Mouse (Mus musculus): ENCODE results near the gene Map3k9. TPM values are rescaled to one million over a fixed set of nuclear protein-coding genes. Genes with fewer than 3 reads are reported as not detected.

Gene Map3k9
- total RNA-seq (2021) = 1 to 10 TPM; 3.6 to 5.2 TPM
- long read RNA-seq, experiment 1, partial matches to known transcripts = 0 of 1 reads
- long read RNA-seq, experiment 1, other reads (novel, unspliced or antisense) = 1 of 1 reads
- long read RNA-seq, experiment 2, partial matches to known transcripts = 1 of 1 reads
- long read RNA-seq, experiment 2, other reads (novel, unspliced or antisense) = 0 of 1 reads

DNA sequence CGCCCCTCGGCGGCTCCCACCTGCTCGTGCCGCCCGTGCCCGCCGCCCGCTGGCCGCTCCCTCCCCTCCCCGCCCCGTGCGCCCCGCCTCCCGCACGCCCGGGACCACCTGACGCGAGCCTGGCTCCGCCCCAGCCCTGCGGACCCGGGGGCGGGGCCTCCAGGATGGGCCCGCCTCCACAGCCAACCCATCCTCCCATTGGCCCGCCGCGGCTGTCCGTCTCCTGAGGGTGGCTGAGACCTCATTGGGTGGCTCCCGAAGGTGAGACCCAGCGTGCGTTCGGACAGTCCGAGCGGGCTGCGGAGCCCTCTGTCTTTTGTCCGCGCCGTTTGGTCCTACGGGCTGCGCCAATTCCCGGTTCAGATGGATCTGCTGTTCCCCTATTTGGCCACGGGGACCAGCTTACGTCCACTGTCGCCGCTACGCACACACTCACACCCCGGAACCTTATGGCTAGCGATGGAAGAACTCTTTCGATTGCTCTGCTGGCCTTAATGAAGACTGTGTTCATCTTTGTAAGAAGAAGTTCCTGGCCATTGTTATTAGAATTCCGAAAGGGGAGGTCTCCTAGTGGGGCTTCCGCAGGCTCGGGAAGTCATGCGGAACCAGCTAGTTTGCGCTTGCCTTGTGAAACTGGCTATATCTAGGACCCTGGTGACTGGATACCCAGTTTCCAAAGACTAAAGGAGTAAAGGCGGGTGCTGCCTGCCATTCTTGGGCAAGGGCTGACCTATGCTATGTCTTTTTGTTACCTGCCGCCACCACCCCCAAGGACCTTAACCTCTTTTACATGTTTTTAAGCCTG lies at the start of gene Map3k9:
TSS of gene Map3k9 (minus strand) at position 71 of the 805 bp plus-strand sequence.
- DNase-seq (ENCODE audit: low spot score in 2 of 2) = peak; percentile 77 to 87

DNA sequence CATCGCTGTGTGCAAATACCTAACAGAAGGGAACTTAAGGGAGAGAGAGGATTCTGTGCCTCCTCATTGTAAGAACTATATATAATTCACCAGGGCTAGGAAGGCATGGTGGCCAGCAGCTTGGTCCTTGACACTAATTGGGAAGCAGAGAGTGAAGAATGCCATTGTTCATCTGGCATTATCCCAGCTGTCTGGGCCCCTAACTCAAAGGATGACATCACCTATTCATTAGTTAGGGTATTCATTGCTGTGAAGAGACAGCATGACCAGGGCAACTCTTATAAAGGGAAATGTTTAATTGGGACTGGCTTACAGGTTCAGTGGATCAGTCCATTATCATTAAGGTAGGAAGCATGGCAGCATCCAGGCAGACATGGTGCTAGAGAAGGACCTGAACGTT lies 47.4 kb upstream of the Map3k9 start:
- DNase-seq (ENCODE audit: low spot score in 2 of 2) = no peak

DNA sequence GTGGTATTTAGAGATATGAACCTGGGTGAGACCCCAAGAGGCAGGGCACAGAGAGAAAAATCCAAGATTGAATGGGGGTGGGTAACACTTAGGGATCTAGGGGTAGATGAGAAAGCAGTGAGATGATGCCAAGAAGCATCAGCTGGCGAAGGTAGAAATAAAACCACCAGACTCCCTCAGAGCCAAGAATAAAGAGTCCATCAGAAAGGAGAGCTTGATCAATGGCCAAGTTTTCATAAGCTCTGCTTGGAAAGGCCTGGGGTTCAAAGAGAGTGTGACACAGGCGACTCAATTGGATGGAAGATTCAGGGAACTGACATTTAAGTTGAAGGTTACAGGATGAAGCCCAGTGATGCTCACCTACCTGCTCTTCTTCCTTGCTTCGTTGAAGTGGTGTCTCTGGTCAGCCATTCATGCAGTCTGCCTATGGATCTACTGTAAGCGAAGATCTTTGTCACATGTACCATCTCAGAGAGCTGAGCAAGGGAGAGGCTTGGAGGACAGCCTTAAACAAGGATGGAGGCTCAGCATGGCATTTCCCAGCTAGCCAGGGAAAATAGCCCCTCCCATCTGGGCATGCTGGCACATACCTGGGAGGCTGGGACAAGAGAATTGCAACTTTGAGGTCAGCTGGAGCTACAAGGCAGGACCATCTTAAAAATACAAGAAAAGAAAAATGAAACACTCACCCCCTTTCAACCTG lies 42.0 kb upstream of the Map3k9 start:
- DNase-seq (ENCODE audit: low spot score in 2 of 2) = no peak

DNA sequence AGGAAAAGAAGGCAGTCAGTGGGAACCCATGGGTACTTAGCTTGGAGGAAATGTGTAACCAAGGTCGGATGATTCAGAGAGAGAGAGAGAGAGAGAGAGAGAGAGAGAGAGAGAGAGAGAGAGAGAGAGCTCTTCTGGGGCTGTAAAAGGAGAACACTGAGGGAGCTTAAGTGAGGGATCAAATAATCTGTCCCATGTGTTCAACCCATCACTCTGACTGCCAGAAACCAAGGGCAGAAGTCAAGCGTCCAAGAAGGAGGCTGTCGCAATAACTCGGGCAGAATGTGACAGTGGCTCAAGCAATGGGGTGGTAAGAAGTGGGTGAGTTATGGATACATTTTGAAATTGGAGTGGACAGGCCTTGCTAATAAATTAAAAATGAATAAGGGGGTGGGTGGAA lies 41.2 kb upstream of the Map3k9 start:
- DNase-seq (ENCODE audit: low spot score in 2 of 2) = no peak

DNA sequence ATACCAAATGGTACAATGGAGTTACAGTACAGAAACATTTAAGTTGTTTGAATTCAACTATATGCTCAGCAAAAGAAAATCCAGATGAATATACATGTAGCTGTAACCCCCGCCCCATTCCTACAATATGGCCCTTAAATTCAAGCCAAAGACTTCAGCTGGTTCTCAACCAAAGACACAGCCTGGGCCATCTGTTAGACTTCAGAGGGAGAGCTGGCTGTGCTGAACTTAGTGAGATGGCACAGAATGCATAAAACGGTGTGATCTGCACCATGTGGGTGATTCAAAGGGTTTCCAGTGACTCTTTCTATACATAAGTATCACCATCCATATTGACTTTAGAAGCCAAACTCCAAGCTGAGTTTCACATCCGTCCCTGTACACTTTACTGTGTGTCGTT lies 39.7 kb upstream of the Map3k9 start:
- no peak for DNase-seq (ENCODE audit: low spot score in 2 of 2)

DNA sequence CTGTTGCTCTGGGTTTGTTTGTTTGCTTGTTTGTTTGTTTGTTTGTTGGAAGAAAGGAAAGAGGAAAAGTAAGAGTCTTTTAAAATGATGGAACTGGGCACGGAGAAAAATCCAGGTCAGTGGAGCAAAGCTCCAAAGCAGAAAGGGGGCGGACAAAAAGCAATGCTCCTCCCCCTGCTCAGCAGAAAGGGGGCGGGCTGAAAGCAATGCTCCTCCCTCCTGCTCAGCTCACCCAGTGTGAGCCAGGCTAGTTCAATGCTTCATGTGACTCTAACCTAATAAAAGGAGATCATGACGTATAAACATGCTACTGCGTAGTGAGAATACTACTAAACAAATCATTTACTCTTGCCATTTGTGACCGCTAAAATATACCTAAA lies 36.1 kb upstream of the Map3k9 start:
- DNase-seq (ENCODE audit: low spot score in 2 of 2) = no peak

DNA sequence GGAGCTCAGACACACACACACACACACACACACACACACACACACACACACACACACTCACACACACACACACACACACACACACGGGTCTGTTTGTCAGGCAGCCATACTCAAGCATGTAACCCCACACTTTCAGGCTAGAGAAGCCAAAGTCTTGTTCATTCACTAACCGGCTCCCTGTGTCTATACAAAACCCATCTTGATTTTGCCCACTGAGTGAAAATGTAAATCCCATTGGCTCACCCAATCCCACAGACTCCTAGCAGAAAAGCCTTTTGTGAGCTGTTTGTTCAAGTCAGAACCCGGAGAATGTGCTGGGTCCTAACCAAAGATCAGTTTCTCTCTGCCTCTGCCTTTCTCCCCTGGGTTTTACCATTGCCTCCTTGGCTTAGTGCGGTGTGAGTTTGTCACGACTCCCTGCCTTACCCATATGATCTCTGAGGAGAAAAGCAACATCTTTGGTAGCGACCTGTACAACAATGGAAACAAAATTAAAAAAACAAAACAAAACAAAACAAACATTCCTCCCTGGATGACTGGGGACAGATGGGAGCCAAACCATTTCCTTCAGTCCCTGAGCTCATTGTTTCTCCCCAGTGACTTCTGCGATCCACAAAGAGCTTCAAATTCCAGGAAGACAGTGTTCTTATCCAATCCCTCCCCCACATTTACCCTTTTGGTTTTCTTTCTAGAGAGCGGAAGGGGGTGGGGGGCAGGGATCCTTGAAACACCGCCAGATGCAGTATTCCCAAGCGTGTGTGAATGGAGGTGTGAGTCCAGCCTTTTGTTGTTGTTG lies 35.6 kb upstream of the Map3k9 start:
- DNase-seq (ENCODE audit: low spot score in 2 of 2) = no peak

DNA sequence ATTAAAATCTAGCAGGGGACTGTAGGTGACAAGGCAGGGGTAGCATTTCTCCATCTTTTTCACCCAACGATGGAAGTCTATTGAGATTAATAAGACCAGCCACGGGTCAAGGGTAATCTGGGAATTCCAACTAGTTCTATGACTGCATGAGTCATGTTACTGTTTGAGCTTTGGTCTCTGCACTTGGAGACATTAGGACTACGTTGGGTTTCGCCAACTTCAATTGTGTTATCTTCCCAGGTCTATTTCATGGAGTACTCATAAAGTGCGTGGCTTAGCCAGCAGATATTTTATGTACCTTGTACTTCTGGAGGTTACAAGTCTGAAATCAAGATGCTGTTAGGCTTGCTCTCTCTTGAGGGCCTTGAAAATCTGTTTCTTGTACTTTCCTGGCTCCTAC lies 33.8 kb upstream of the Map3k9 start:
- no peak for DNase-seq (ENCODE audit: low spot score in 2 of 2)

DNA sequence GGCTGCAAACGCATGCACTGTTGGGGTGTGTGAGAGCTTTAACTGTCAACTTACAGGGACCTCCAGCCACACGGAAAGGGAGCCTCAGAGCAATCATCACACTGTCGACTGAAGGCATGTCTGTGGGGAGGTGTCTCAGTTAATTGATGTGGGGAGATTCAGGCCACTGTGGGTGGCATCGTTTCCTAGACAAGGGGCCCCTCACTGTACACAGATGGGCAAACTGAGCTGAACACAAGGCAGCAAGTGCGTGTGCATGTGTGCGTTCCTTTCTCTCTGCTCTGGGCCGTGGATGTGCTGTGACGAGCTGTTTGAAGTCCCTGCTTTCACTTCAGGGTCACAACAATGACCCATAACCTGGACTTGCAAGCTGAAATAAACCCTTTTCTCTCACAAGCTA lies 29.4 kb upstream of the Map3k9 start:
- no peak for DNase-seq (ENCODE audit: low spot score in 2 of 2)

DNA sequence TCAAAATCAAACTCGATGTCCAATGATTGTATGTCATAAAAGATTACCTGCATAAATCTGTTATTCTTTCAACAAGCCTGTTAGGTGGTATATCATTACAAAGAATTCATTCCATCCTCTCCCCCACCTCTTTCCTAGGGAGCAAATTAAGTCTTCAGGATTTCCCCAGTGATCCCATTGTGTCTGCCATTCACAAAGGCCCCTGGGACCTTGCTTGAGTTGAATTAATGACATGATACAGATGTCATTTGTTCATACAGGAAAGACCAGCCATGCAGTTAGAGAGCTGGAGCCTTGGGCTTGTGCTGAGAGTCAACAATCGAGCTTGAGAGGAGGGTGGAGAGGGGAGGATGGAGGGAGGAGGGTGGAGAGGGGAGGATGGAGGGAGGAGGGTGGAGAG lies 27.6 kb upstream of the Map3k9 start:
- no peak for DNase-seq (ENCODE audit: low spot score in 2 of 2)

DNA sequence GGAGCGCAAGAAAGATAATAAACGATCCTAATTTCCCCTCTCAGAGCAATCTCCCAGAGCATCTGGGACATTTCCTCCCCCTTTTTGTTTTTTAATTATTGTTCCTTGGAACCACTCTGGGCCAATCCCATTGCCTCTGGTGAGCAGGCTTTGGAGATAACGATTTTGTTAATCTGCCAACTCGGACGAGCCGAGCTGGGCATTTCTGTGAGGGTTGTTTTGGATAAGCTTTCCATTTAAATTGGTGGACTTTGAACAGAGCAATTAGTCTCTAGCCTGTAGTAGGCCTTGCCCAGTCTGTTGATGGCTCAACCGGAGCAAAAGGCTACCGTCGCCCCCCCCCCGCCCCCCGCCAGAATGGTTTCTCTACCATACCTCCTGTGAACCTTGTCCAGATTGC lies 27.0 kb upstream of the Map3k9 start:
- no peak for DNase-seq (ENCODE audit: low spot score in 2 of 2)

DNA sequence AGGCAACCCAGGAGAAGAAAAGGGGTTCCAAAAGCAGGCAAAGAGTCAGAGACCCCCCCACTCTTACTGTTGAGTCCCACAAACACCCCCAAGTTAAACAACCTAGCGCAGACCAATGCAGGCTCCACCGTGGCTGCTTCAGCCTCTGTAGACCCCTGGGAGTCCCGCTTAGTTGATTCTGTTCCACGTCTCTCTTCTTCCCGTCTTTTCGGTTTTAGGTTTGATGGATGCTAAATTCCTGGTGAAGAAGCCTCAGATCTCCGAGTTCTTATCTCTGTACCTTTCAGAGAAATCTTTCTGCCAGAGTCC lies 26.5 kb upstream of the Map3k9 start:
- no peak for DNase-seq (ENCODE audit: low spot score in 2 of 2)

DNA sequence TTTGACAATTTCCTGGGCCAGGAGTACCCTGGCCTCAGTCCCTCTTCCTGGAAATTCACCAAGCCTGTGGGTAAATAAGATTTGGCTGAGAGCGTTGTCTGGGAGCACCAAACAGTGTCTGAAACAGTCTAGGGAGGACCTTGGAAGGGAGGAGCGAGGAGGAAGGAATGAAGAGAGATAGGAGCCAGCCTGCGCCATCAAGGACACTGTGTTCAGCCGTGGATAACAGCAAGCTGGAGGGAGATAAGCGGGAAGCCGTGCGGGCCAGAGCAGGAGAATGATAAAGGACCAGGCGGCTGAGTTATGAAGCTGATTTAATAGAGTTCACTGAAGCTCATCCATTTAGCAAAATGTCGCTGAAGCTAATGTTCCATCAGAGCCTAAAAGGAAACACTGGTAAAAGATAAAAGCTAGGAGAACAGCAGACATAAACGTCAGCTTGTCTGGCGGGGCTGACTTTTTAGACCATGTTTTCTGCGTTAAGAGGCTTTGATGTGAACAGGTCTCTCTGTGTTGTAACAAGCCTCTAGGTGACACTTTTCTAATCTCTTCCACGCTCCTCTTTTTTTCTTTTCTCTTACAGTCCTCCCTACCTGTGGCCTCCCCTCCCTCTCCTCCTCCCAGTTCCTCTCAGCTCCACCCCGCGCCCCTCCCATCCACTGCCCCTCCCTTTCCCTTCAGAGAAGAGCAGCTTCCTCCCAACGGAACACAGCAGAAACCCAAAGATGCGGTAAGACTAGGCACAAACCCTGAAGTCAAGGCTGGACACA lies 26.0 kb upstream of the Map3k9 start:
- DNase-seq (ENCODE audit: low spot score in 2 of 2) = peak in 1 of 2 experiments; percentile 40

DNA sequence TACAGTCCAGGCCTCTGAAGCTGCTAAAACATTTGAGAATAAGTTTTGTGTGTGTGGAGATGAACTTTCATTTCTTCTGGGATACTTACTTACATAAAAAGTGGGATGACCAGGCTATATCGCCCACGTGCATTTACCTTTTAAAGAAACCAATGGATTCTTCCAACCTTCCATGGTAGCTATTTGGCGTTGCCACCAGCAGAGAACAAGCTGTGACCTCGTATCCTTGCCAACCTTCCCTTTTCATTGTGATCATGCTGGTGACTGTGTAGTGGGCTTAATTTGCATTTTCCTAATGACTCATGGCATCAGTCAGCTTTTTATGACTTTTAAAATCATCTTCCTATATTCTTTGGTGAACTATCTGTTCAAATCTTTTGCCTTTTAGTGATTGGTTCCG lies 25.1 kb upstream of the Map3k9 start:
- DNase-seq (ENCODE audit: low spot score in 2 of 2) = no peak

DNA sequence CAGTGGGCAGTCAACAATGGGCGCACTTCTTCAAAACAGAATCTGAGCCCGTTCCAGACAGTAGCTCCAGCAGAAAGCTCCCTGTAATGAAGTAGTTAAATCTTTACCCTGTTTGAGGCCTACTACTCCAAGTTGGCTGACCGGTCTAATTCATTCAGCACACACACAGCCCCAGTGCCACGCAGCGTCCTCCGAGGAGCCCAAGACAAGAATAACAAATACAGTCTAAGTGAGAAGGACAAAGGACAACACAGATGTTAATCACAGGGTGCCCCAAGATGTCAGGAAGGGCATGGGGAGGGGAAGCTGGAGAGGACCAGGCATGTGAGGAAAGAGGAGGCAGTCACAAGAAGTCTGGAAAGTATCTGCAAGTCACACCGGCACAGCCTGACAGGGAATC lies 22.8 kb upstream of the Map3k9 start:
- DNase-seq (ENCODE audit: low spot score in 2 of 2) = no peak

DNA sequence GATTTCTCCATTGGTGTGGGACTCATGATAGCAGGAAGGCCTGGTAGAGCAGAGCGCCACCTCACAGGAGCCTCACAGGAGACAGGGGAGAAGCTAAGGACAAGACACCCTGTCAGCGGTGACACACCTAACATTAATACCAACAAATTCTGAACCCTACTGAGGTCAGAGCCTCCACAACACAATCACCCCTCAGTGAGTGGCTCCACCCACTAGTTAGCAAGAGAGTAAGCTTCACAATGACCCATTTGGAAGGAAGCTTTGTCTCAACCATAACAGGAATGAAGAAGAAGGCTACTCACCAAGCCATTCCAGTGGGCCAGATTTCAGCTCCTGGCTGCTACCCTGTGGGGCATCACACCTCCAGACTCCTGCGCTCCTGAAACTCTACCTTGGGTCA lies 22.0 kb upstream of the Map3k9 start:
- DNase-seq (ENCODE audit: low spot score in 2 of 2) = no peak

DNA sequence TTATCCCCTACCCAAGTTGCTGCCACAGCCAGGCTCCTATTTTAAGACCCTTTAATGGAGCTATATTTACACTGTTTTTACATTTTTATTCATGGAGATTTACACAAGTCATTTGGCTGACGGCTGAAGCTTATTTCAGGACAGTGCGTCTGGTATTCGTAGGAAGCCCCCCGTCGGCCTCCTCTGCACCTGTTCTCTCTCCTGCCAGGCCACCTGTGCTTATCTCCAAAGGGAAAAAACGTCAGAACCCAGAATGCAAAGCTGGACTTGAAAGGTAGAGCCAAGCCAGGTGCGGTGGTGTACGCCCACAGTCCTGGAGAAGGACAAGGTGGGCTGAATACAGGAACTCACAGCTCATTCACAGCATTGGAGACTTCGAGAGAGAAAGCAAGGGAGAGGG lies 20.2 kb upstream of the Map3k9 start:
- DNase-seq (ENCODE audit: low spot score in 2 of 2) = no peak

DNA sequence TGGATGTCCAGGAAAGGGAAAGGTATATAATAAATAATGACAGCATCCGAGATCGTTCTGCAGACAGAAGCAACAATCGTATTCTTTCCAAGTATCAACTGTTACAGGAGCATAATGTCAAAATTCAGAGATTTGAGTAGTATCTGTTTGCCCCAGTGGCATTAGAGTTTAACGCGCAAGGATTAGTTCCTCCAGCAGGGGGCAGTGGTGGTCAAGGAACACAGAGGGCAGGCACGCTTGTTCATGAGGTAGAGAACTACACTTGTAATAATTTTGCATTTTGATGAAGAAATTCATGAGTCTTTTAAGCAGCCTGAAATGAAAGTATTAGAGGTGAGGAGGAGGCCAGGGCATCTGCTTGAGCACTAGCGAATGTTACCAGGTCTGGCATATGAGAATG lies 15.6 kb upstream of the Map3k9 start:
- DNase-seq (ENCODE audit: low spot score in 2 of 2) = peak; percentile 36 to 67

DNA sequence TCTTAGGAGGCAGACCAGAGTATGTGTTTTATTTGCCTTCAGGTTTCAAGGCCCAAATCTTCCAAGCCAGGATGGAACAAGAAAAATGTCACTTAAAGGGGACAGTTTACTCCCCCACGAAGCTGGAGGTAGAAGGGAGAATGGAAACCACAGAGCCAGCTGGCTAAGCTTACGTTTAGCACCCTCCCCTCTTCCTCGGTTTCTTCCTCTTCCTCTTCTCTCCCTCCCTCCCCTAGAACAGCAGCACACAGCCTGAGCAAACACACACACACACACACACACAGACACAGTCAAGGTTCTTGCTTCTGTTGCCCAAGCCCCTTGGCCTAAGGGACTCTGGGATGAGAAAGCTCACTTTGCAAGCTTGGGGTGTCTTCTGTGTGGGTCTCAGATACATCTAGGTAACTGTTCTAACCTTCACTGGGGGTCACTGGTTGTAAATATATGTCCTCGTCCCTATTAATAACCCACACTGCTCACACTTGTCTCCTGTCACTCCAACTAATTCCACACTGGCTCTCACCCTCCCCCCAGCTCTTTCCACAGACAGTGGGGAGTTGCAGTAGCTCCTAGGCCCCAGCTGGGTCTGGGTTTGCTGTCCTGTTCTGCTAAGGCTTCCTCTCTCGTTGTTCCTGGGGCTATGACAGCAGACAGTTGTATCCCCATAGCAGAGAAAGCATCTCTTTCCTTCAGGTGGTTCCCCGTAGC lies 11.7 kb upstream of the Map3k9 start:
- DNase-seq (ENCODE audit: low spot score in 2 of 2) = no peak

DNA sequence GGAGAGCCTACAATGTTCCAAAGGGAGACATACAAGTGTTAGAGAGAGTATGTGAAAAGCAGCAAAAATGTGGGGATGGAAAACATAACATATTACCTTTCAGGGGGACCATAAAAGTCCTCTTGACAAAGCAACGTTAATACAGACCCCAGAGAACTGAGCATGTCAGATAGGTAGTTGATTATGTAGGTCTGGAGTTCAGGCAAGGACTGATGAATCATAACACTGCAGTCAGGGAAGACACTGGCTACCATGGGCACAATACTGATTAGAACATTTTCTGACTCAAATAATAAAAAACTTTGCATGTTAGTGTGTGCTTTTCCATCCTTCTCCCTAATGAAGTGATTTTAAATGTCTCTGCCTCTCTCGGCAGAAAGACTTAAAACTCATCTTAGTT lies 8.5 kb upstream of the Map3k9 start:
- DNase-seq (ENCODE audit: low spot score in 2 of 2) = no peak

Data from adrenal gland, postnatal 4 days (tissue).